Mouse (Mus musculus) lung, embryonic 14.5 days (tissue): ENCODE data around the gene Ivd. TPM values are rescaled to one million over a fixed set of nuclear protein-coding genes. Genes with fewer than 3 reads are reported as not detected.
A peak's percentile ranks its signal among the peaks of the same experiment; 100 is the strongest.

Experiments
- ATAC-seq: fragments of 200-750 bp; cut with Nextera tagmentation; 2 replicates; pipeline ENCODE4 v1.8.0; 2017; ENCODE audit warnings: mild to moderate bottlenecking, moderate TSS enrichment, moderate library complexity; ENCODE audit not compliant: insufficient read depth
- DNase-seq: peaks from one replicate; pipeline ENCODE4 v3.0.0-alpha.2; 2015
- H3K27ac ChIP-seq: fragments of 300-500 bp; sonication (generic); 2 replicates; pipeline ENCODE4 v1.5.1; 2014; ENCODE audit warnings: low read depth, mild to moderate bottlenecking, moderate library complexity
- H3K27me3 ChIP-seq: fragments of 300-500 bp; sonication (generic); 2 replicates; pipeline ENCODE4 v1.6.1; 2014; ENCODE audit warnings: low read length, control low read depth; ENCODE audit not compliant: insufficient read depth
- H3K36me3 ChIP-seq: fragments of 300-500 bp; sonication (generic); 2 replicates; pipeline ENCODE4 v1.6.1; 2014; ENCODE audit warnings: control low read depth; ENCODE audit not compliant: insufficient read depth
- H3K4me1 ChIP-seq: fragments of 300-500 bp; sonication (generic); 2 replicates; pipeline ENCODE4 v1.6.1; 2014; ENCODE audit warnings: antibody characterized with exemption, control low read depth; ENCODE audit not compliant: insufficient read depth
- H3K4me2 ChIP-seq: fragments of 300-500 bp; sonication (generic); 2 replicates; pipeline ENCODE4 v1.6.1; 2014; ENCODE audit warnings: mild to moderate bottlenecking
- H3K4me3 ChIP-seq: fragments of 300-500 bp; sonication (generic); 2 replicates; pipeline ENCODE4 v1.5.1; 2014; ENCODE audit warnings: low read depth, low read length
- H3K9ac ChIP-seq: fragments of 300-500 bp; sonication (generic); 2 replicates; pipeline ENCODE4 v1.6.1; 2014
- H3K9me3 ChIP-seq: fragments of 300-500 bp; sonication (generic); 2 replicates; pipeline ENCODE4 v1.6.1; 2016; ENCODE audit warnings: low read depth, low read length, control low read depth
- CTCF ChIP-seq: IDR thresholded peaks from 2 replicates; pipeline ENCODE4 v1.5.1; 2016; ENCODE audit warnings: antibody characterized with exemption, low read depth
- WGBS: fragments of 180-500 bp; shearing (Covaris S2); extraction: QIAGEN DNeasy Blood & Tissue Kit; methylation state at CpG from one replicate; pipeline ENCODE4 v1.1.7; 2014; 5-methylcytosine and 5-hydroxymethylcytosine counted together
- polyA plus RNA-seq: library from polyadenylated mRNA; unstranded; fragments of >200 nt; fragmentation: Nextera tagmentation; extraction: Ambion mirVana; gene quantifications from 2 replicates; pipeline ENCODE4 v1.2.1, GENCODE M21; 2014

The Ivd gene
- polyA plus RNA-seq, 1 experiment from 2014 or later = 66.0 TPM

- no peak for DNase-seq
- ATAC-seq = no peak
- Histone ChIP-seq H3K9ac (peak overlapping the region; percentile 78), H3K36me3 (no peaks in the 10 kb centered on the region), H3K4me3 (peak overlapping the region; percentile 70), H3K9me3 (no peaks in the 10 kb centered on the region), H3K27me3 (no peaks in the 10 kb centered on the region), H3K4me1 (peaks cover 3% of the 10 kb centered on the region; the same call in 1 of the 2 replicates), H3K4me2 (peak overlapping the region; percentile 76), H3K27ac (peak overlapping the region; percentile 71; the same call in 1 of the 2 replicates)
- 40% methylated on average over 2 of the region's 3 CpGs for WGBS
- no peak for TF ChIP-seq CTCF
These were observed 554 bp downstream of the Ivd start for GRCm38 (mm10) chr2:118862340-118862675.

DNA sequence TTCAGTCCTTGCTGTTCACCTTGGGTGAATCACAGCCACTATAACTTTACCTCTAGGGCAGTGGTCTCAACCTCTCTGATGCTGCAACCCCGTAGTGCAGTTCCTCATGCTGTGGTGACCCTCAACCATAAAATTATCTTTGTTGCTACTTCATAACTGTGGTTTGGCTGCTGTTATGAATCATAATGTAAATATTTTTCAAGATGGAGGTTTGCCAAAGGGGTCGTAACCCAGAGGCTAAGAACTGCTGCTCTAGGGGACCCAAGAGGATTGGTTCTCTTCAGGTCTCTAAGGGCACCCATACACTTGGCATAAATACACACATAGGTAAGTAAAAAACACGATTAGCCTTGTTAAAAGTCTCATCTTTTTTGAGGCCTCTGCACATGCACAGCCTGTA is 8.8 kb downstream of the Ivd start:
- DNase-seq (peak; percentile 67), ATAC-seq (no peak)
- no peak for TF ChIP-seq CTCF
- Histone ChIP-seq H3K4me3 (no peak overlapping the region), H3K4me2 (no peak overlapping the region), H3K9ac (no peak overlapping the region), H3K4me1 (0 out of 2 replicates have a peak, but pooled peaks cover 3% of the 10 kb centered on the region), H3K27ac (0 out of 2 replicates have a peak overlapping the region, but pooled peaks have one; percentile 43), H3K36me3 (peaks cover 35% of the 10 kb centered on the region; the same call in 1 of the 2 replicates), H3K9me3 (no peaks in the 10 kb centered on the region), H3K27me3 (no peaks in the 10 kb centered on the region)
- WGBS = 71% methylated on average over 3 of the region's 3 CpGs

GRCm38 (mm10) chr2:118871032-118871431 is 9.3 kb downstream of the Ivd start:
- H3K9me3 ChIP-seq = no peaks in the 10 kb centered on the region
- no peak overlapping the region for H3K9ac ChIP-seq
- 0 out of 2 replicates have a peak overlapping the region, but pooled peaks have one; percentile 18 for H3K27ac ChIP-seq
- DNase-seq = no peak
- no peak overlapping the region for H3K4me2 ChIP-seq
- 0 out of 2 replicates have a peak, but pooled peaks cover 3% of the 10 kb centered on the region for H3K4me1 ChIP-seq
- no peak overlapping the region for H3K4me3 ChIP-seq
- peaks cover 39% of the 10 kb centered on the region; the same call in 1 of the 2 replicates for H3K36me3 ChIP-seq
- H3K27me3 ChIP-seq = no peaks in the 10 kb centered on the region
- ATAC-seq = no peak
- TF ChIP-seq CTCF = no peak
- 78% methylated on average over 1 of the region's 1 CpGs for WGBS

- no peak for TF ChIP-seq CTCF
- 91% methylated on average over 5 of the region's 5 CpGs for WGBS
These were observed 11.3 kb downstream of the Ivd start for GRCm38 (mm10) chr2:118873018-118873417.

DNA sequence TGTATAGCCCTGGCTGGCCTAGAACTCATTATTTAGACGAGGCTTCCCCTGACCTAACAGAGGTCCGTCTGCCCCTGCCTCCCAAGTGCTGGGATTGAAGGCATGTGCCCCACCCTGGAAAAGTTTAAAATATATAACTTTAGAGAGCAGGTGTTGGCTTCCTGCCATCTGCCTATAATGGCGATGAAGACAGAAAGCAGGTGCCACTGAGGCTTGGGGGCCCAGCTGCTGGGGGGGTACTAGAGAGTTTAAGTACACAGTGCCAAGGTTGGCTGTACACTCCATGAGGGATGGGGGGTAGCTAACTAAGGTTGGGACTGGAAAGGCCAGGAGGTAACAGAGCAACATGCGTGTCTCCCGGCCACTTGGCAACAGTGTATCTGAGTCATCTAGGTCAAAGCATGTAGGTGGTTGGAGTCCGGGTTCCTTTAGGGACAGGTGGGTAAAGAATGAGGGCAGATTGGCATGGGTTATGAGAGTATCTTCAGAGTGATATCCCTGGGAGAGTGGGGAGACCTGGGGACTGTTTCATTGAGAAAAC is 12.2 kb downstream of the Ivd start:
- ATAC-seq (no peak), DNase-seq (no peak)
- no peaks in the 10 kb centered on the region for H3K27me3 ChIP-seq
- H3K36me3 ChIP-seq = peaks cover 57% of the 10 kb centered on the region; the same call in 1 of the 2 replicates
- no peak overlapping the region for H3K4me3 ChIP-seq
- no peak for TF ChIP-seq CTCF
- 72% methylated on average over 6 of the region's 6 CpGs for WGBS
- 0 out of 2 replicates have a peak, but pooled peaks cover 3% of the 10 kb centered on the region for H3K4me1 ChIP-seq
- no peak overlapping the region for H3K9ac ChIP-seq
- no peak overlapping the region for H3K4me2 ChIP-seq
- H3K9me3 ChIP-seq = no peaks in the 10 kb centered on the region
- H3K27ac ChIP-seq = no peak overlapping the region

More at GRCm38 (mm10) chr2:118873018-118873417, 11.3 kb downstream of the Ivd start:
- Histone ChIP-seq H3K9ac (no peak overlapping the region), H3K9me3 (no peaks in the 10 kb centered on the region), H3K27ac (no peak overlapping the region), H3K36me3 (peaks cover 57% of the 10 kb centered on the region; the same call in 1 of the 2 replicates), H3K4me3 (no peak overlapping the region), H3K27me3 (no peaks in the 10 kb centered on the region), H3K4me1 (0 out of 2 replicates have a peak, but pooled peaks cover 3% of the 10 kb centered on the region), H3K4me2 (no peak overlapping the region)
- no peak for ATAC-seq
- no peak for DNase-seq

GRCm38 (mm10) chr2:118875316-118875715 is 13.6 kb downstream of the Ivd start:
- Histone ChIP-seq H3K9me3 (no peaks in the 10 kb centered on the region), H3K4me2 (no peak overlapping the region), H3K4me1 (0 out of 2 replicates have a peak, but pooled peaks cover 2% of the 10 kb centered on the region), H3K9ac (no peak overlapping the region), H3K4me3 (no peak overlapping the region), H3K27ac (no peak overlapping the region), H3K36me3 (peaks cover 57% of the 10 kb centered on the region; the same call in 1 of the 2 replicates), H3K27me3 (no peaks in the 10 kb centered on the region)
- TF ChIP-seq CTCF = no peak
- WGBS = 91% methylated on average over 8 of the region's 8 CpGs
- DNase-seq (no peak), ATAC-seq (no peak)

GRCm38 (mm10) chr2:118876453-118876852 is 14.7 kb downstream of the Ivd start:
- WGBS = 92% methylated on average over 9 of the region's 9 CpGs
- no peak for ATAC-seq

More at GRCm38 (mm10) chr2:118876453-118876852, 14.7 kb downstream of the Ivd start:
- H3K4me1 ChIP-seq = no peaks in the 10 kb centered on the region
- DNase-seq = no peak
- H3K27ac ChIP-seq = no peak overlapping the region
- H3K9ac ChIP-seq = no peak overlapping the region
- no peaks in the 10 kb centered on the region for H3K27me3 ChIP-seq
- no peak overlapping the region for H3K4me3 ChIP-seq
- H3K4me2 ChIP-seq = no peak overlapping the region
- TF ChIP-seq CTCF = no peak
- peaks cover 58% of the 10 kb centered on the region; the same call in 1 of the 2 replicates for H3K36me3 ChIP-seq
- H3K9me3 ChIP-seq = no peaks in the 10 kb centered on the region
